Mouse (Mus musculus): Measurements from ENCODE around the gene Gm37240.

DNA sequence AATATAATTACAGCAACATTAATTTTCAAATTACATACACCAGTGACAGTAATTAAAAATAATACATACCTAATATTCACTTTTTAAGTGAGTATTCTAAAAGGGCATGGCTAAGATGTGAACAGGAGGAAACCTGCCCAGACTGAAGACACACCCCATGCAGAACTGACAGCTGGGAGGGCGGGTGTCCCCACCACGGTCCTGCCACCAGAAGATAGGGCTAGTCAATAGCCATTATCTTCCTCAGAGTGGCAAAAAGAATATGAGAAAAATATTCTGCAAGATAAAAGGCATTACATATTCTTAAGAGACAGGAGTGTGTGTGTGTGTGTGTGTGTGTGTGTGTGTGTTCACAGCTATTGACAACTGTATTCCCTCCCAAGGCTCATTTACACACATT is 162.2 kb downstream of the Gm37240 start:
- TF ChIP-seq CTCF (IDR thresholded peaks at IDR 0.05; ENCODE audit: control insufficient read depth, insufficient read depth, low read length) (no peak), POLR2A (IDR thresholded peaks at IDR 0.05; ENCODE audit: borderline replicate concordance, control insufficient read depth, low read depth, low read length) (no peak)
